Mouse (Mus musculus) cerebellum, adult 11 months (tissue): ENCODE data around the gene Nek6.

Experiments
- DNase-seq: peaks from one replicate; pipeline ENCODE4 v3.0.0; 2022

Nek6 gene

DNA sequence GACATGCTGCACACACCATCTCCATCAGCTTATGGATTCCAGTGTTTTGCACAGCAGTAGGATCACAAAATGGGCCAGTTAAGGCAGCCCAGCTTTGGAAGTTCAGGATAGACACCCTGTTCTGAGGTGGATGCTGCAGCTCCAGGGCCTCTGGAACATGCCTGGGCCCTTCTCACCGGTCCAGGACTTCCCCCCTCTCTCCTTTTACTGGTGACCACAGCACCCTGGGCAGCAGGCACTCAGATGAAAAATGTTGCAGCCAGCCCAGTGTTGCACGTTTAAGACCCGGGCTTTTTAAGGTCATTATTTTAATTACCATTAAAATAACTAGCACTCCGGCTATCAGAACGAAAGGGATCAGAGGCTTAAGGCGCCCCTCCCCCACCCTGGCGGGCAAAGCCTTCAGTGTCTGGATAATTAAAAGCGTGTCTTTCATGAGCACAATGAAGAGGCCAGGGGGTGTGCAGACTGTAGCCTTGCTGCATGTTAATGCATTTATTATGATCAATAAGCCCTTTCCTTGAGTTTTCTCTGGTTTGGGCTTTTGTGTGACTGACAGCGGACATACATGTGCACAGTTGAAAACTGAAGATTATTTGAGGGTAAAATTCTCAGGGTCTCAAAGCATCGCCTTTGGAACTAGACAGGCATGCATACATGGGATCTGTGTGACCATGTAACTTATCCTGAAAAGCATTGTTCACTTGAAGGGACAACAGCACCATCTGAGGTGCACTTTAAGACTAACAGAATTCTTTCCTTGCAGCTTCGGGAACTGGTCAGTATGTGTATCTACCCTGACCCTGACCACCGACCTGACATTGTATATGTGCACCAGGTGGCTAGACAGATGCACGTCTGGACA lies 73.3 kb downstream of the Nek6 start:
- no peak for DNase-seq

- DNase-seq: no peak
Observed at GRCm38 (mm10) chr2:38585379-38585736, 73.9 kb downstream of the Nek6 start.

GRCm38 (mm10) chr2:38586733-38587132 lies 75.3 kb downstream of the Nek6 start:
- no peak for DNase-seq

DNA sequence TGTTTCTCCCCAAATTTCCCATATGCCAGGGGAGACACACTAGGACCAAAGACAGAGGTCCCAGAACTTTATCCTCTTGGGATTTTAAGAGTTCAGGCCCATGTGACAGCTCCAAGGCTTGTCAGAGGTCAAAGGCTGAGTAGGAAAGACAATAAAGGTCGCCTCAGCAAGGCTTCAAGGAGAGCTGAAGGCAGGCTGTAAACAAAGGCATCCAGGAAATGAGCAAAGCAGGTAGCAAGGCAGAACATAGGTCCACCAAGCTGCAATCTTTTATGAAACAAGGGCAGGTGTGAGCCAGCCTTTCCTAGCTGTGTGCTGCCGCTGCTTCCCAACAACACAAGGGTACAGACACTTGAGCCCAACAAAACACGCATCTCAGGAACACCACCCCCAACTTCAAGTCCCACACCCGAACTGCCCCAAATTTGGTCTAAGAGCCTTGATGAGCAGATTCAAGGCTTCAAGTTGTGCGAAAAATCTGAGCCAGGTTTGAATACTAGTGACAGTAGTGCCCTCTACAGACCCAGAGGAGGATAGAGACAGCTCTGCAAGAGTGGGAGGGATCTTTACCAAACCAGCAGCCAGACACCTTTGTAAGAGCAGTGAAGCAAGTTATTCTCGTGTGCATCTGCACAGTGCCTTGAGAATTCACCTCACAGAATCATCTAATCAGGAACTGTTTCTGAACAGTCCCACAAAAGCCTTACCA lies 80.5 kb downstream of the Nek6 start:
- no peak for DNase-seq

GRCm38 (mm10) chr2:38594874-38595273 lies 83.4 kb downstream of the Nek6 start:
- no peak for DNase-seq

DNA sequence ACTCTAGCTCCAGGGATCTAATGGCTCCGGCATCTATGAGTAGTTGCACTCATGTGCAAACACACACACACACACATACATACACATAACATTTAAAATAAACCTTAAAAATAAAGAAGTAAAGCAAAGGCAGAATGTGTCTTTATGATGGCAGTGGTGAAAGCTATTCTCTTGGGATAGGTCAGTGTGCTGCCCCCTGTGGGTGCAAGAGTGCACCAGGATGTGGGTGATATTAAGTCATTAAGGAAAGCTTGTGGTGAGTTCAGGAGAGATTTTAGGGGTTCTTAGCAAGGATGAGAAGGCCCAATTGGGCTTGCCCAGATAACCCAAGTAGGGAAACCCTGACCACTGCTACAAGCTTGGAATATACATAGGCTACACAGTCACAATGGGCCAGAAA lies 86.5 kb downstream of the Nek6 start:
- DNase-seq: no peak

DNA sequence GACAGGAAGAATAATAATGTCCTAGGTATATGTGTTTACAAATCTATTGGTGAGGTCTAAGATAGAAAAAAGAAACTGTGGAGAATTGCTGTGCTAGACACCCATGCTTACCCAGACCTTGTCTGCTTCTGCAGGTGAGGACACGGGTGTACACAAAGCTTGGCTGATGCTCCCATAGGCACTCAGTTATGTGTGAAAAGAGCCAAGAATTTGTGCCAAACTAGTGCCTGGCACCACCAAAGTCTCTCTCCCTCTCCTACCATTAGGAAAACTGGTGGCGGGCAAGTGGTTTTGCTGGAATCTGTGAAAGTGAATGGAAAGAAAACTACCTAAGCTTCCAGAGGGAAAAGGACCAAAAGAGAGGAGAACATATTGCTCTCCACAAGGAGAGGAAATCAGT lies 87.0 kb downstream of the Nek6 start:
- DNase-seq: no peak

DNA sequence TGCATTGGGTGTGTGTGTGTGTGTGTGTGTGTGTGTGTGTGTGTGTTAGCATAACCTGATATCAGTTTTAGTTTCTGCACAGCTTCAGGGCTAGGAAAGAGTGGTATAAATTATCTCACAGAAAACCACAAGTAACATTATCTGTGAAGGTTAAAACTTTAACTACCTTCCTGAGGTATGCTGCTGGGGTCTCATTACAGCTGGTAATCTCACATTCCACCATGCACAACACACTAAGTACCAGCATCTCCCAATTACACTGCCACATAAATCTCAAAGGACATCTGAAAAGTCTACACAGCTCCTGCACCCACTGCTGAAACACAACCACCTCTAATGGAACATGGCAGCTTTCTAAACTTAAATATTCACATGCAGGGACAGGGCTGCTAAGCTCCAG lies 89.4 kb downstream of the Nek6 start:
- no peak for DNase-seq

DNA sequence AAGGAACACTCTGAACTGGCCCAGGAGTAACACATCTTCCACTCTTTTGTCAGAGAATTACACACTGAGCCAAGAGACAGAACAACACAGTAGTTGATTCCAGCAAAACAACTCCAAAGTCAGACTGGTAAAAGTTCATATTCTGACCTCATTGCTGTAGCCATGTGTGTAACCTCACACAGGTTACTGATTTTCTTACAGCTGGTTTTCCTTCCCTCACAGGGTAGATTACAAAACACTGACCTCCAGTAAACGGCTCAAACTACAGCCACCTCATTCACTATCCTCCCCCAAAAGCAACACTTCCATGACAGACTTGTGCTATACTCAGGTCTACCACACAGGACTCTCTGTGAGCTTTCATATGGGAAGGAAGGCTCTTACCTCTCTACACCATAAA lies 96.3 kb downstream of the Nek6 start:
- DNase-seq: no peak

GRCm38 (mm10) chr2:38608831-38609309 lies 97.4 kb downstream of the Nek6 start:
- no peak for DNase-seq

DNA sequence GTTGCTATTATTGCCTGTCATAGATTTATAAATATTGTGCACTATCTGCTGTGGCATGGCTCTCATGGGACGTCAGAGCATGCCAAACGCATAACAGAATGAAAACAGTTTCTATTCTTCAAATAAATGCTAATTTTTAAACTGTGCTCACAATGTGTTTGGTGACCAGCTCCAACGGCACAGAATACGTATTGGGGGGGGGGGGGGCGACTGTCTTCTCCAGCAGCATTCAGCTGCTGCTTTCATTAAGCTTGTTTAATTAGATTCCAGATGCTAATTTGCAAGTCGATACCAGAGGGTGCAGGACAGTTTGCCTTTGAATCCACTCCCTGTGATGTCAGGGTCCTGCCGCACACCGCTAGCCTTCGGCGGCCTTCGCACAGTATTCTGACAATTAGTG lies 97.9 kb downstream of the Nek6 start:
- DNase-seq: no peak

- no peak for DNase-seq
Observed at GRCm38 (mm10) chr2:38610161-38610560, 98.7 kb downstream of the Nek6 start.

- DNase-seq: no peak
Observed at GRCm38 (mm10) chr2:38612596-38612995, 101.2 kb downstream of the Nek6 start.

DNA sequence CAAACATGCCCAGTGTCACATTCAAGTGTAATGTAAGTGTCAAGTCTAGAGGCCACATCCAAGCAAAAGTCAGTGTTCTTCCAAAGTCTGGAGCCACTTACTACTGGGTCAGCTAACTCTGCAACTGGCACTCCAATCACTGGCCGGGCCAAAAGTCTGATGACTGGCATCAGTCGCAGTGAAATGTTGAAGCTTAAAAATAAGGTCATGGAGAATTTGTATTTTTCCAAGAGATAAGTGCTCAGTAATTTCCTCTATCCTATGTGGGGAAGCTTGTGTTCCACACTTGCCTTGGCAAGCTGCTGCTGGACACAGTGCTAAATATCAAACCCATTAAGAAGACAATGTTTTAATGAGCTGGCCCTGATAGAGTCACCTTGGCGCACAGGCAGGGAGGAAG lies 102.1 kb downstream of the Nek6 start:
- DNase-seq: no peak

GRCm38 (mm10) chr2:38614437-38614836 lies 103.0 kb downstream of the Nek6 start:
- DNase-seq: no peak

DNA sequence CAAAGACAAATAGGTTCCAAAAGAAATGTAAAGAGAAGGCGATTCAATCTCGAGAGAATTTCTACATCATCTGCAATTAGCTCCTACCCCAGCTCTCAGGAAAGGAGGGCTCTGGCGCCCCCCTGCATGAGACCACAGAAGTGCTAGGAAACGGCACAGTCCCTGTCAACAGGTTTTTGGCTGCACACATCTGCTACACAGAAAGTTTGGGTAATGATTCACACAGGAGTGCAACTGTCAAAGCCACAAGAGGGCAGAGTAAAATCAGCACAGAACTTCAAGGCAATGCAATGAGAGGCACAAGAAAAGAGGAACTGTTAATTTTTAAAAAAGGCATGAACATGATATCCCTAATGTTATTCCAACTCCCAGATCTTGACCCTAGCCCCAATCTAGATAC lies 104.6 kb downstream of the Nek6 start:
- DNase-seq: no peak

GRCm38 (mm10) chr2:38616956-38617872 lies 105.8 kb downstream of the Nek6 start:
- no peak for DNase-seq

GRCm38 (mm10) chr2:38619777-38620176 lies 108.3 kb downstream of the Nek6 start:
- DNase-seq: peak; percentile 69

GRCm38 (mm10) chr2:38621076-38621475 lies 109.6 kb downstream of the Nek6 start:
- no peak for DNase-seq

DNA sequence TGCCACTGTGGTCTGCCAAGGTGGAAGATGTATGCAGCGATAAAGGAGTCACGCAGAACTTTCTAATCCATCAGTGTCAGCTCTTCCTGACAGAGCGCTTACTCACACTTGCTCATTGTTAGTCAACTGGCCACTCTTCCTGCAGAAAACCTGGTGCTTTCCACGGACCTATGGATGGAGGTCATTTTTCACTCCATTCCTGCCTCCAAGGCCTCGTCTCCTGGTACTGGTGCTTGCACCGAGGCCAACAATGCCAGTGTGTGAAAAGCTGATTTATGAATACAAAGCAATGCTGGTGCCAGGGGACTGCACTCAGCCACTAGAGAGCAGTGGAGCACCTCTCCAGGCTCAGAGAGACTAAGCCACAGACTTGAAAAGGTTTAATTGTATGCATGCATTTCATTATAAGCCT lies 110.2 kb downstream of the Nek6 start:
- peak; percentile 35 for DNase-seq

GRCm38 (mm10) chr2:38623411-38623810 lies 112.0 kb downstream of the Nek6 start:
- no peak for DNase-seq

DNA sequence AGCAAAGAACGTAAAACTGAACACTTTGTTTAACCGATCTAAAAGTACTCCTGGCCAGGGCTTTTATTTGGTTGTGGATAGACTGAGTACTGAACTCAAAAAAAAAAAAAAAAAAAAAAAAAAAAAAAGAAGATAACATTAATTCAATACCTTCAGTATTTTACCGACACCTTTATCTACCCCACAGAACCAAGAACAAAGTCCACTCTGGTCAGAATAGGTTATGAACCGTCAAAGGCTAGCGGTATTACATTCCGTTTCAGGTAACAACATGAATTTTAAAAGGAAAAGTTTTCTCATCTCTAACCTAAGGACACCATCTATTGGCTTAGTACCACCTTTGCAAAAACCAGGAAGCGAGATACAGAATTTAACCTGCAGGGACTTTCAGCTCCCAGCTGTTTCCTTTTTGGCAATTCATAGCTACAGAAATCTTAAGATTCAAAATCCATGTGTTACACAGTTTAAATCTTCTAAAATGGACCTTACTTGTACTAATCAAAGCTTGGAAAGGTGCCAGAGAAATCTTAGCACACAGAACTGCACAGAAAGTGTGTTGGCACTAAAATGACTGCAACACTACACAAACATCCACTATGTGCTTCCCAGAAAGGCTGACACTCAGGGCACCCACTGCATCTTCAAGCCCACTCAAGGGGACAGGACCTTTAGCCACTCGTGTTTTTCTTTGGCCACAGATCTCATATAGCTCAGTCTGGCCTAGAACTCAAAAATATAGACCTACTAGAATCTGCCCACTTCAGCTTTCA lies 112.6 kb downstream of the Nek6 start:
- DNase-seq: no peak
